Mouse (Mus musculus): Measurements from ENCODE around the gene Ralb.

- TF ChIP-seq CTCF (IDR thresholded peaks at IDR 0.05; ENCODE audit: extremely low read depth, insufficient read depth, low read length) (no peak), POLR2A (IDR thresholded peaks at IDR 0.05; ENCODE audit: extremely low read depth, insufficient read depth, low read length) (no peak)
Observed at GRCm38 (mm10) chr1:119492505-119492904, 12.1 kb downstream of the Ralb start.
